Mouse (Mus musculus): ENCODE measurements around the gene Lhx2.

DNA sequence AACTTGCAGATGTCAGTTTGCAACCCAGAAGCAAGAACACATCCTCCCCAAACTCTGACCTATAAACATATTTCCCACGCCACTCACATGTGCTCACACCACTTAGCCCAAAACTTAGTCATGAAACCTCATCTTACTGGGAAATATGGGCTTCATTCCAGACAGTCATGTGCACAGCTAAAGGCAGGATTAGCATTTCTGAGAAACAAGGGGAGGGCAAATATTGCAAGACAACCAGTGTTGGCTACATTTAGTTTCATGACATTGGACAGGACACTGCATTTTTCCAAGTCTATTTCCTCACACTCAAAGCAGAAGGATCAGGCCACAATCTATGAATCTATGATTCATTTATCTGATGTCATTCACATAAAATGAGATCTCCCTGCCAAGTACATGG is 47.6 kb upstream of the Lhx2 start:
- TF ChIP-seq POLR2A (IDR thresholded peaks at IDR 0.05; ENCODE audit: insufficient read depth, low read depth, low read length) (no peak), CTCF (IDR thresholded peaks at IDR 0.05; ENCODE audit: insufficient read depth, low read depth, low read length) (no peak)

Data from olfactory bulb, adult 2 months (tissue).